Mouse (Mus musculus) bone marrow macrophage, adult 2 months (primary cell): ENCODE measurements around the gene Acer3.

ENCODE experiments used
- CTCF ChIP-seq: IDR thresholded peaks from 2 replicates; pipeline ENCODE4 v1.5.1; 2012; ENCODE audit warnings: low read depth, mild to moderate bottlenecking, low read length, moderate library complexity
- POLR2A ChIP-seq: IDR thresholded peaks from 2 replicates; pipeline ENCODE4 v1.6.1; 2012; ENCODE audit warnings: mild to moderate bottlenecking, low read depth, low read length, borderline replicate concordance

DNA sequence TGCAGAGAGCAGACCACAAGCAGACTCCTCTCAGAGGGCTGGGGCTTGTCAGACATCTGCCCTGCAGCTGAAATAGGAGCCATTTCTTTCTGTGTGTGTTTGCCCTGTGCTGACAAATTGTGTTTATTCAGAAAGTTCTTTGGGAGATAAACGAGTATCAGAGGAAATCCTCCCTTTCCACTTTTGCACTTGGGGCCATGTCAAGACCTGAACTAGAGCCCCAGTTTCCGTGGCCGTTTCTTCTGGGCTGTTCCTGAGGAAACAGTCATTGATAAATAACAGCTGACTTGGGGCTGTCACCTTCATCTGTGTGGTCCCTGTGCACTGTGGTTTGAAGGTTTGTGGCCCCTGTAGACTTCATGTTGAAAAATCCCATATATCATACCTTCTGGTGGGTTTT lies 10.9 kb upstream of the Acer3 start:
- TF ChIP-seq POLR2A = no peak
- no peak for TF ChIP-seq CTCF
